In genomic region chr2:16664516-16664915, GRCm38 (mm10) we compare ENCODE assay signal across 21 mouse cellular contexts.
DNase-seq lines count a peak whose midpoint lies in the region; ATAC-seq and TF ChIP-seq lines count a peak whose summit lies in the region.
"Had no signal": no experiment of that assay in that cellular context is flagged by ENCODE, and none has a peak within 500 bp of the region (broad histone marks: within the 10 kb centered on the region; RNA-seq: fewer than 3 reads in every experiment).

No protein-coding gene starts in this region.

- H3K36me3 ChIP-seq in forebrain, embryonic 12.5 days (replicated peaks) = no peaks in the 10 kb centered on the region
- H3K36me3 ChIP-seq in forebrain, postnatal 0 days (ENCODE audit: insufficient read depth) = no peaks in the 10 kb centered on the region
- H3K36me3 ChIP-seq in midbrain, embryonic 12.5 days = no peaks in the 10 kb centered on the region
- H3K36me3 ChIP-seq in midbrain, embryonic 10.5 days = no peaks in the 10 kb centered on the region
- no peaks in the 10 kb centered on the region for H3K36me3 ChIP-seq in forebrain, embryonic 14.5 days (ENCODE audit: control insufficient read depth, insufficient read depth, low read length)
- no peaks in the 10 kb centered on the region for H3K36me3 ChIP-seq in neural tube, embryonic 12.5 days
- H3K36me3 ChIP-seq: heart, embryonic 13.5 days; hindbrain, embryonic 15.5 days; intestine, embryonic 15.5 days had no signal

- no peak overlapping the region for H3K9ac ChIP-seq in forebrain, embryonic 12.5 days
- no peak overlapping the region for H3K9ac ChIP-seq in forebrain, postnatal 0 days
- no peak overlapping the region for H3K9ac ChIP-seq in midbrain, embryonic 12.5 days (replicated peaks)
- H3K9ac ChIP-seq in forebrain, embryonic 14.5 days (ENCODE audit: low read length) = no peak overlapping the region
- no peak overlapping the region for H3K9ac ChIP-seq in neural tube, embryonic 12.5 days
- H3K9ac ChIP-seq: heart, embryonic 13.5 days; hindbrain, embryonic 15.5 days; intestine, embryonic 15.5 days had no signal

- DNase-seq in forebrain, postnatal 0 days = no peak
- no peak for DNase-seq in midbrain, embryonic 10.5 days (ENCODE audit: low spot score)
- peak; percentile 31 for DNase-seq in forebrain, embryonic 14.5 days (ENCODE audit: low spot score)
- no peak for DNase-seq in Muller cell, postnatal 12 days (ENCODE audit: inconsistent ontology term)
- DNase-seq: B cell, adult 2 months; cerebellum, adult 8-10 months; gastrocnemius, adult 2 months; kidney, postnatal 36 days; lung, adult 18-20 months; lung, postnatal 14 days; right cerebral cortex, postnatal 4 days had no signal

- ATAC-seq in forebrain, embryonic 12.5 days (ENCODE audit: low FRiP score) = peak; percentile 73
- no peak for ATAC-seq in forebrain, postnatal 0 days
- ATAC-seq in midbrain, embryonic 12.5 days (ENCODE audit: low FRiP score, low read depth) = peak; percentile 65; the same call in 1 of the 2 replicates
- ATAC-seq in forebrain, embryonic 14.5 days = peak; percentile 50
- ATAC-seq in neural tube, embryonic 12.5 days (ENCODE audit: low FRiP score, low read depth) = 0 out of 2 replicates have a peak, but pooled peaks have one; percentile 35
- ATAC-seq: intestine, embryonic 15.5 days had no signal

- no peak overlapping the region for H3K27ac ChIP-seq in forebrain, embryonic 12.5 days
- no peak overlapping the region for H3K27ac ChIP-seq in forebrain, postnatal 0 days (ENCODE audit: low read depth, low read length)
- no peak overlapping the region for H3K27ac ChIP-seq in midbrain, embryonic 12.5 days (replicated peaks)
- H3K27ac ChIP-seq in midbrain, embryonic 10.5 days (replicated peaks) = no peak overlapping the region
- no peak overlapping the region for H3K27ac ChIP-seq in forebrain, embryonic 14.5 days (ENCODE audit: low read depth, low read length)
- no peak overlapping the region for H3K27ac ChIP-seq in neural tube, embryonic 12.5 days
- H3K27ac ChIP-seq: gastrocnemius, adult 2 months; heart, embryonic 13.5 days; hindbrain, embryonic 15.5 days; intestine, embryonic 15.5 days; left cerebral cortex, adult 2 months; stomach, postnatal 0 days had no signal

- TF ChIP-seq CTCF in forebrain, postnatal 0 days (IDR thresholded peaks at IDR 0.05; ENCODE audit: low read depth) = no peak

- WGBS in forebrain, embryonic 12.5 days = 4% methylated on average over 1 of the region's 1 CpGs
- WGBS in forebrain, postnatal 0 days = 2% methylated on average over 1 of the region's 1 CpGs
- 44% methylated on average over 1 of the region's 1 CpGs for WGBS in midbrain, embryonic 12.5 days
- WGBS in midbrain, embryonic 10.5 days = 72% methylated on average over 1 of the region's 1 CpGs
- WGBS in forebrain, embryonic 14.5 days = 9% methylated on average over 1 of the region's 1 CpGs
- WGBS in neural tube, embryonic 12.5 days = 6% methylated on average over 1 of the region's 1 CpGs

- H3K9me3 ChIP-seq in forebrain, embryonic 12.5 days = no peaks in the 10 kb centered on the region
- no peaks in the 10 kb centered on the region for H3K9me3 ChIP-seq in forebrain, postnatal 0 days (ENCODE audit: low read length)
- H3K9me3 ChIP-seq in midbrain, embryonic 12.5 days = no peaks in the 10 kb centered on the region
- H3K9me3 ChIP-seq in midbrain, embryonic 10.5 days (replicated peaks) = no peaks in the 10 kb centered on the region
- no peaks in the 10 kb centered on the region for H3K9me3 ChIP-seq in forebrain, embryonic 14.5 days (replicated peaks; ENCODE audit: control insufficient read depth, low read length)
- no peaks in the 10 kb centered on the region for H3K9me3 ChIP-seq in neural tube, embryonic 12.5 days
- H3K9me3 ChIP-seq: heart, embryonic 13.5 days; hindbrain, embryonic 15.5 days; intestine, embryonic 15.5 days had no signal

- no peaks in the 10 kb centered on the region for H3K27me3 ChIP-seq in forebrain, embryonic 12.5 days
- H3K27me3 ChIP-seq in forebrain, postnatal 0 days (ENCODE audit: insufficient read depth, low read length) = no peaks in the 10 kb centered on the region
- no peaks in the 10 kb centered on the region for H3K27me3 ChIP-seq in midbrain, embryonic 12.5 days
- no peaks in the 10 kb centered on the region for H3K27me3 ChIP-seq in midbrain, embryonic 10.5 days (ENCODE audit: low read depth, poor library complexity, severe bottlenecking)
- H3K27me3 ChIP-seq in forebrain, embryonic 14.5 days (replicated peaks; ENCODE audit: control insufficient read depth, insufficient read depth, low read length) = no peaks in the 10 kb centered on the region
- no peaks in the 10 kb centered on the region for H3K27me3 ChIP-seq in neural tube, embryonic 12.5 days (replicated peaks)
- H3K27me3 ChIP-seq: heart, embryonic 13.5 days; hindbrain, embryonic 15.5 days; intestine, embryonic 15.5 days had no signal

- no peak overlapping the region for H3K4me3 ChIP-seq in forebrain, embryonic 12.5 days (replicated peaks)
- no peak overlapping the region for H3K4me3 ChIP-seq in forebrain, postnatal 0 days (ENCODE audit: low read depth, low read length)
- no peak overlapping the region for H3K4me3 ChIP-seq in midbrain, embryonic 12.5 days
- H3K4me3 ChIP-seq in midbrain, embryonic 10.5 days = no peak overlapping the region
- no peak overlapping the region for H3K4me3 ChIP-seq in forebrain, embryonic 14.5 days (ENCODE audit: low read depth, low read length)
- no peak overlapping the region for H3K4me3 ChIP-seq in neural tube, embryonic 12.5 days
- H3K4me3 ChIP-seq: heart, embryonic 13.5 days; hindbrain, embryonic 15.5 days; intestine, embryonic 15.5 days; left cerebral cortex, adult 2 months; myocyte had no signal

- peaks cover 3% of the 10 kb centered on the region for H3K4me1 ChIP-seq in forebrain, embryonic 12.5 days
- H3K4me1 ChIP-seq in forebrain, postnatal 0 days (ENCODE audit: insufficient read depth) = no peaks in the 10 kb centered on the region
- peaks cover 4% of the 10 kb centered on the region for H3K4me1 ChIP-seq in midbrain, embryonic 12.5 days
- no peaks in the 10 kb centered on the region for H3K4me1 ChIP-seq in midbrain, embryonic 10.5 days
- no peaks in the 10 kb centered on the region; the same call in 1 of the 2 replicates for H3K4me1 ChIP-seq in forebrain, embryonic 14.5 days (ENCODE audit: control insufficient read depth, insufficient read depth, low read length)
- H3K4me1 ChIP-seq in neural tube, embryonic 12.5 days = no peaks in the 10 kb centered on the region
- H3K4me1 ChIP-seq: heart, embryonic 13.5 days; hindbrain, embryonic 15.5 days; intestine, embryonic 15.5 days had no signal

- H3K4me2 ChIP-seq in forebrain, embryonic 12.5 days = no peak overlapping the region
- H3K4me2 ChIP-seq in forebrain, postnatal 0 days (ENCODE audit: low read depth) = no peak overlapping the region
- no peak overlapping the region for H3K4me2 ChIP-seq in midbrain, embryonic 12.5 days (replicated peaks)
- no peak overlapping the region for H3K4me2 ChIP-seq in forebrain, embryonic 14.5 days (ENCODE audit: low read length)
- H3K4me2 ChIP-seq in neural tube, embryonic 12.5 days (replicated peaks) = no peak overlapping the region
- H3K4me2 ChIP-seq: heart, embryonic 13.5 days; hindbrain, embryonic 15.5 days; intestine, embryonic 15.5 days; liver, embryonic 11.5 days had no signal
